Mouse (Mus musculus) forebrain, embryonic 16.5 days (tissue): ENCODE data around the gene Hist1h2be. TPM values are rescaled to one million over a fixed set of nuclear protein-coding genes. Genes with fewer than 3 reads are reported as not detected.
A peak's percentile ranks its signal among the peaks of the same experiment; 100 is the strongest.
"Not testable (repeated sequence)": the region's sequence is repeated elsewhere in the genome, so short reads cannot be mapped to it uniquely, and the experiment has no call there.

Experiments used
- ATAC-seq: fragments of 200-750 bp; cut with Nextera tagmentation; 2 replicates; pipeline ENCODE4 v1.8.0; 2017; ENCODE audit warnings: mild to moderate bottlenecking, moderate library complexity
- H3K27ac ChIP-seq: fragments of 300-500 bp; sonication (generic); 2 replicates; pipeline ENCODE4 v1.5.1; 2014; ENCODE audit warnings: low read length, control low read depth
- H3K27me3 ChIP-seq: fragments of 300-500 bp; sonication (generic); replicated peaks from 2 replicates; pipeline ENCODE4 v1.6.1; 2014; ENCODE audit warnings: low read length; ENCODE audit not compliant: control insufficient read depth, insufficient read depth
- H3K36me3 ChIP-seq: fragments of 300-500 bp; sonication (generic); 2 replicates; pipeline ENCODE4 v1.6.1; 2014; ENCODE audit not compliant: control insufficient read depth, insufficient read depth
- H3K4me1 ChIP-seq: fragments of 300-500 bp; sonication (generic); replicated peaks from 2 replicates; pipeline ENCODE4 v1.6.1; 2014; ENCODE audit warnings: low read length; ENCODE audit not compliant: control insufficient read depth, insufficient read depth
- H3K4me2 ChIP-seq: fragments of 300-500 bp; sonication (generic); 2 replicates; pipeline ENCODE4 v1.6.1; 2014; ENCODE audit warnings: mild to moderate bottlenecking, low read length, control low read depth
- H3K4me3 ChIP-seq: fragments of 300-500 bp; sonication (generic); replicated peaks from 2 replicates; pipeline ENCODE4 v1.5.1; 2014; ENCODE audit warnings: mild to moderate bottlenecking, low read length, control low read depth
- H3K9ac ChIP-seq: fragments of 300-500 bp; sonication (generic); replicated peaks from 2 replicates; pipeline ENCODE4 v1.6.1; 2014; ENCODE audit warnings: low read depth, low read length, control low read depth
- H3K9me3 ChIP-seq: fragments of 300-500 bp; sonication (generic); 2 replicates; pipeline ENCODE4 v1.6.1; 2016; ENCODE audit warnings: low read length; ENCODE audit not compliant: control insufficient read depth
- WGBS: fragments of 180-500 bp; shearing (Covaris S2); extraction: QIAGEN DNeasy Blood & Tissue Kit; methylation state at CpG from one replicate; pipeline ENCODE4 v1.1.7; 2014; 5-methylcytosine and 5-hydroxymethylcytosine counted together
- polyA plus RNA-seq: library from polyadenylated mRNA; unstranded; fragments of >200 nt; fragmentation: Nextera tagmentation; extraction: Ambion mirVana; gene quantifications from 2 replicates; pipeline ENCODE4 v1.2.1, GENCODE M21; 2015

The Hist1h2be gene
- polyA plus RNA-seq, 1 experiment from 2014 or later, result 2.6 TPM

- ATAC-seq, result peak; percentile 93
- H3K27ac ChIP-seq, result peak within 1 kb of the TSS; percentile 94
- H3K9ac ChIP-seq, result peak within 1 kb of the TSS; percentile 41
- not testable (repeated sequence) for H3K4me1 ChIP-seq, H3K36me3 ChIP-seq, H3K27me3 ChIP-seq, H3K9me3 ChIP-seq
- H3K4me3 ChIP-seq, result peak within 1 kb of the TSS; percentile 54
- peak within 1 kb of the TSS; percentile 73 for H3K4me2 ChIP-seq
- WGBS, result under 1% methylated on average over 27 of the region's 42 CpGs
Measured at GRCm38 (mm10) chr13:23542999-23543607, 77.8 kb downstream of the Hist1h2be start, which contains the start of gene Hist1h2bh. Gene Hist1h2bh (minus strand): TSS chr13:23543392.

DNA sequence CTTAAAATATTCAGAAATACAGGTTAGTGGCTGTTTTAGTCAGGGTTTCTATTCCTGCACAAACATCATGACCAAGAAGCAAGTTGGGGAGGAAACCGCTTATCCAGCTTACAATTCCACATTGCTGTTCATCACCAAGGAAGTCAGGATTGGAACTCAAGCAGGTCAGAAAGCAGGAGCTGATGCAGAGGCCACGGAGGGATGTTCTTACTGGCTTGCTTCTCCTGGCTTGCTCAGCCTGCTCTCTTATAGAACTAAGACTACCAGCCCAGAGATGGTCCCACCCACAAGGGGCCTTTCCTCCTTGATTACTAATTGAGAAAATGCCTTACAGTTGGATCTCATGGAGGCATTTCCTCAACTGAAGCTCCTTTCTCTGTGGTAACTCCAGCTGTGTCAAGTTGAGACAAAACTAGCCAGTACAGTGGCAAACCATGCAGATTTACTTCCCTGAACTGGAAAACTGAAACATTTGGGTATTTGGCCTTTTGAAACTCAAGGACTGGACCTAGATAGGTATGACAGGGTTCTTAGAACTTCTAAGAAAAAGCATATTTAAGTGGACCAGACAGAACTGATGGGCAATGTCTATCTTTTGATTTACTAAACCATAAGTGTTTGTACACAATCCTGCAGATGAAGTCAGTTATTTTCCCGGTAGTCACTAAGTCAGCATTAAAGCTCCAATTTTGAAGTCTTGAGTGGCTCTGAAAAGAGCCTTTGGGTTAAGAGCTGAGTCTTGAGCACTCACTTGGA is 78.5 kb downstream of the Hist1h2be start:
- not testable (repeated sequence) for H3K36me3 ChIP-seq, ATAC-seq, H3K27me3 ChIP-seq, H3K4me1 ChIP-seq, H3K9me3 ChIP-seq
- 9% methylated on average over 3 of the region's 3 CpGs for WGBS
- H3K27ac ChIP-seq, result peak overlapping the region; percentile 48
- H3K4me2 ChIP-seq, result peak overlapping the region; percentile 58
- peak overlapping the region; percentile 42 for H3K4me3 ChIP-seq
- peak overlapping the region; percentile 33; the same call in 1 of the 2 replicates for H3K9ac ChIP-seq

- H3K27ac ChIP-seq, result no peak overlapping the region
- no peak overlapping the region for H3K9ac ChIP-seq
- H3K4me3 ChIP-seq, result no peak overlapping the region
- no peak for ATAC-seq
- 68% methylated on average over 3 of the region's 3 CpGs for WGBS
- H3K36me3 ChIP-seq, result no peaks in the 10 kb centered on the region
- H3K4me1 ChIP-seq, result peaks cover 8% of the 10 kb centered on the region; the same call in 1 of the 2 replicates
- H3K9me3 ChIP-seq, result no peaks in the 10 kb centered on the region
- no peak overlapping the region for H3K4me2 ChIP-seq
- H3K27me3 ChIP-seq, result no peaks in the 10 kb centered on the region
Measured at GRCm38 (mm10) chr13:23541497-23541896, 79.4 kb downstream of the Hist1h2be start.

DNA sequence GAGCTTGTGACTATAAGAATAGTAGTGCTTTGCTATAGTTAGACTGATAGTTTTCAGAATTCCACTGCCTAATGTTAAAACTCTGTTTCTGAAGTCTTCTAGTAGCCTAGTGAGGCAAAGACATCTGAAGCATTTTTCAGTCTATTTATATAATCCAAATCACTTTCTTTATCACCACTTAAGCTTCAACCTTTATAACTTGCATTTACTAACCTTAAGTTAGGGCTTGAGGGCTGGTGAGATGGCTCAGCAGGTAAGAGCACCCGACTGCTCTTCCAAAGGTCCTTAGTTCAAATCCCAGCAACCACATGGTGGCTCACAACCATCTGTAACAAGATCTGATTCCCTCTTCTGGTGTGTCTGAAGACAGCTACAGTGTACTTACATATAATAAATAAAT is 81.1 kb downstream of the Hist1h2be start:
- not testable (repeated sequence) for H3K27me3 ChIP-seq, H3K4me3 ChIP-seq, H3K27ac ChIP-seq, ATAC-seq, H3K9ac ChIP-seq, H3K36me3 ChIP-seq, H3K4me2 ChIP-seq, H3K9me3 ChIP-seq
- H3K4me1 ChIP-seq, result peaks cover 13% of the 10 kb centered on the region
- WGBS, result 70% methylated on average over 1 of the region's 1 CpGs

DNA sequence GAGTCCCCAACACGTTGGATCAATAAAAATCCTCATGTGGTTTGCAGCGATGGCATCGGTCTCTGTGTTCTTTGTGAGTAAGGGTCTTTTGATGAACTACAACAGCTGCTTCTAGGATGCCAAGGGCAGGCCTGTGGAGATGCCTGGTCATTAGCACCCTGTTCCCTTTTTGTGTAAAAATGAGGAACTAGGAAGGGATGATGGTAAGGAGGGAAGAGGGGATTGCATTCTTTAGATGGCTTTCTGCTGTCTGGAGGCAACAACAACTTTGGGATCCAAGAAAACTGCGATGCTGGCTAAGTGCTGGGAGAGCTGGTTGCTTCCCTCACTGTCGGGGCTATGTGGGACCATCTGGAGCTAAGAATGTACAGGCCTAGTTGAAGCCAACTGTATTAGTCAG is 82.7 kb downstream of the Hist1h2be start:
- H3K4me3 ChIP-seq, result no peak overlapping the region
- ATAC-seq, result no peak
- no peak overlapping the region for H3K9ac ChIP-seq
- no peak overlapping the region for H3K27ac ChIP-seq
- no peaks in the 10 kb centered on the region for H3K27me3 ChIP-seq
- H3K4me1 ChIP-seq, result peaks cover 24% of the 10 kb centered on the region
- no peaks in the 10 kb centered on the region for H3K36me3 ChIP-seq
- no peak overlapping the region for H3K4me2 ChIP-seq
- WGBS, result 87% methylated on average over 5 of the region's 5 CpGs
- no peaks in the 10 kb centered on the region for H3K9me3 ChIP-seq

DNA sequence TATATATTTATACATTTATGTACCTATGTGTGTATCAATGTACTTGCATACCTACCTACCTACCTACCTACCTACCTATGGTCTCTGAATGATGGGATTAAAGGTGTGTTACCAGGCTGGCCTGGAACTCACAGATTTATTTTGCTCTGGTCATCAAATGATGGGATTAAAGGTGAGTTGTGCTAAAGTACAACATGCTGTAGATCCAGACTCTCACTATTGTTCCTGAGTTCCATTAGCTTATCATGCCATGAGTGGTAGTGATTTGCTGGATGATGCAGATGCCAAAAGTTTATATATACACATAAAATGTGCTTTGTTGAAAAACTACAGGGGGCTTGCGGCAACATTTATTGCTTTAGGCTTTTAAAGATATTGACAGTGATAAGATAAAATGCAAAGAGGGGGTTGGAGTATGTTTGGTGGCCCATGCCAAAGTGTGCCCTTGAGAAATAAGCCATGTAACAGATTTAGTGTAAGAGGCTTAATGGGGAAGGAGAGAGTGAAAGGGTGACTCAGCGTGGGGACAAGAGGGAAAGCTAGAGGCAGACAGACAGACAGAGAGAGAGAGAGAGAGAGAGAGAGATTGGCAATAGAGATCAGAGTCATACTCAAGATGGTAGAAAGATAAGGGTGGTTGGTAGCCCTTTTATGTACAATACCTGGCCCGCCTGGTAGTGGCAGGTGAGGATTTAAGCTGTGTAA is 83.8 kb downstream of the Hist1h2be start:
- no peaks in the 10 kb centered on the region for H3K27me3 ChIP-seq
- no peak overlapping the region for H3K9ac ChIP-seq
- peak overlapping the region; percentile 11; the same call in 1 of the 2 replicates for H3K4me3 ChIP-seq
- 81% methylated on average over 3 of the region's 3 CpGs for WGBS
- peaks cover 34% of the 10 kb centered on the region for H3K4me1 ChIP-seq
- H3K4me2 ChIP-seq, result peak overlapping the region; percentile 38
- H3K9me3 ChIP-seq, result no peaks in the 10 kb centered on the region
- ATAC-seq, result no peak
- no peaks in the 10 kb centered on the region for H3K36me3 ChIP-seq
- no peak overlapping the region for H3K27ac ChIP-seq

DNA sequence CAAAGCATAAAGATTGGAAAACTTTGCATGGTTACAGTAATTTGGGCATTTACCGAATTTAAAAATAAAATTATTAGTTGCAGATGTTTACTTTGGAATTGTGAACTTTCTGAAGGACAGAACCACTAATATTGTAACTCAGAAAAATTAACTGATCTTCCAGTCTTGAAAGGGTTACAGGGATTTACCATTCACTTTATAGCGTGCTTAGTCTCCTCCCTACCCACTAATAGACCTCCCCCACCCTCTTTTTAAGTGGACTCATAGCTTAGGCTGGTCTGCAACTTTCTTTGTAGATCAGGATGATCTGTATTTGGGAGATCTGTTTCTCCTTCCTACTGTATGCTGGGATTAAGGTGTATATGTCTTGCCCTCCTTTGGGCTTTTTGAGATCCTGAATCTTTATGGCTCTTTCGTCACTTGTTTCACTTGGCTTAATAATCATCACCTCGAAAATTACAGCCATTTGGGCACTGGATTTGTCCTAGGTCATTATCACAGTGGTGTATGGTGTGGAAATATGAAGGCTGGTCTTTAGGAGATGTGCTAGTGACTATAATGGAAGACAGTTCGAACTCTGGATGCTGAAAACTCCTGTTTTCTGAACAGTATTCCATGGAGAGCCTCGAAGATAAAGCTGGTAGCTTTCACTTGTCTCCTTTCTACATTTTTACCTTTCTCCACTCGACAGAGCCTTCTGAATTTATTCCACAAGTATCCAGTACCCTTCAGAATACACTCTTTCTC is 84.7 kb downstream of the Hist1h2be start:
- H3K27me3 ChIP-seq, result no peaks in the 10 kb centered on the region
- peak overlapping the region; percentile 30 for H3K4me3 ChIP-seq
- no peaks in the 10 kb centered on the region for H3K36me3 ChIP-seq
- no peaks in the 10 kb centered on the region for H3K9me3 ChIP-seq
- H3K27ac ChIP-seq, result no peak overlapping the region
- peak overlapping the region; percentile 29 for H3K4me2 ChIP-seq
- peak overlapping the region; percentile 39; the same call in 1 of the 2 replicates for H3K9ac ChIP-seq
- WGBS, result 17% methylated on average over 7 of the region's 7 CpGs
- peaks cover 36% of the 10 kb centered on the region for H3K4me1 ChIP-seq
- ATAC-seq, result no peak

DNA sequence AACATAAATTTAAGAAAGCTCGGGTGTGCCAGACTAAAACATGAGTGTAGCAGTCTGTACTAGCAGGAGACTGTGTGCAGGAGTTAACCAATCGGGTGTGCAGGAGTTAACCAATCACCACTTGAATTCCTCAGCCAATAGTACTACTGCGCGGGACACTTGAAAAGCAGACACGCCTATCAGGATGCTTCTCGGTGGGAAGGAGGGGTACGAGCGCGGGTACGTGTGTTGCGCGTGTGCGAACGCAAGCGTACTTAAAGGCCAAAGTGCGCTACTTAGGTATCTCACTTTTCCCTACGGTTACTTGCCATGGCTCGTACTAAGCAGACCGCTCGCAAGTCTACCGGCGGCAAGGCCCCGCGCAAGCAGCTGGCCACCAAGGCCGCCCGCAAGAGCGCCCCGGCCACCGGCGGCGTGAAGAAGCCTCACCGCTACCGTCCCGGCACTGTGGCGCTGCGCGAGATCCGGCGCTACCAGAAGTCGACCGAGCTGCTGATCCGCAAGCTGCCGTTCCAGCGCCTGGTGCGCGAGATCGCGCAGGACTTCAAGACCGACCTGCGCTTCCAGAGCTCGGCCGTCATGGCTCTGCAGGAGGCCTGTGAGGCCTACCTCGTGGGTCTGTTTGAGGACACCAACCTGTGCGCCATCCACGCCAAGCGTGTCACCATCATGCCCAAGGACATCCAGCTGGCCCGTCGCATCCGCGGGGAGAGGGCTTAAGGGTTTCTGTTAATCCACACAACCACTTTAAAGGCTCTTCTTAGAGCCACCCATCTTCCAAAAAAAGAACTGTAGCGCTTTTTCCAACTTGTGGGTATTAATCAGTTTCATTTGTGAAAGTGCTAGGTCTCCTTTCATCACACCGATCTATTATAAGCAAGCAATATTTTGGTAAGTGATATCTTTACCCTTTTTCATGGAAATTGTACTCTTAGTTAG is 85.5 kb downstream of the Hist1h2be start, which contains the start of gene Hist1h3g:
Gene Hist1h3g, plus strand, starts transcription at position 286 of the 939 bp plus-strand sequence.
- peak within 1 kb of the TSS; percentile 78 for H3K4me2 ChIP-seq
- H3K27me3 ChIP-seq, H3K9me3 ChIP-seq, H3K36me3 ChIP-seq: not testable (repeated sequence)
- WGBS, result under 1% methylated on average over 48 of the region's 62 CpGs
- peak; percentile 91 for ATAC-seq
- H3K9ac ChIP-seq, result peak within 1 kb of the TSS; percentile 39
- H3K4me1 ChIP-seq, result peaks cover 36% of the 10 kb centered on the region
- H3K27ac ChIP-seq, result peak within 1 kb of the TSS; percentile 75
- peak within 1 kb of the TSS; percentile 55 for H3K4me3 ChIP-seq
